Comparison of ENCODE assay signal across 26 mouse cellular contexts in the genomic region with DNA sequence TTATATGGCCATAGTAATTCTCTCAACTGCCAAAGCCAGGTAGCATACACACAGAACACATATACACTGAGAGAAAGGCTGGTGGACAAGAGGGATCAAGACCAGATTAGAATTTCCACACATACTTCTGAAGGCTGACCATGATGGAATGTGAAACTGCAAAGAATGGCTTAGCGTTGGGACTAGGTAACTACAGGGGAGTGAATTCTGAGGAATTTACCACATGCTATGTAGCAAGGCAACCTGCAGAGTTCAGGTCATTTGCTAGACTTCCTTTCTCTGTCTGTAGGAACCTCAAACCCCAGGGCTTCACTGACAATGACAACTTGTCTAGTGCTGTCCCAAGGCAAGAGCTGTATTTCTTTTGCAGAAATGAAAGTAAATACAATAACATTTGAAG.
DNase-seq lines count a peak whose midpoint lies in the region; TF ChIP-seq lines count a peak whose summit lies in the region.
"Had no signal": no experiment of that assay in that cellular context is flagged by ENCODE, and none has a peak within 500 bp of the region (broad histone marks: within the 10 kb centered on the region; RNA-seq: fewer than 3 reads in every experiment).

No protein-coding gene starts in this region.

- no peak for TF ChIP-seq POLR2A in embryonic fibroblast, embryonic 13.5 days (IDR thresholded peaks at IDR 0.05; ENCODE audit: low read depth, low read length)

- peak; percentile 11 for DNase-seq in Muller cell, postnatal 12 days (ENCODE audit: inconsistent ontology term)
- DNase-seq in mesoderm, embryonic 11.5 days (ENCODE audit: low read depth, low spot score): peak; percentile 19
- no peak for DNase-seq in cerebellum, adult 9-10 months
- no peak for DNase-seq in frontal cortex, postnatal 36 days (ENCODE audit: low spot score in 2 of 2)
- DNase-seq in left cerebral cortex, adult 11 months (ENCODE audit: low spot score): no peak
- DNase-seq: adrenal gland, adult 2 months; adrenal gland, postnatal 14 days; cerebellum, adult 11 months; cerebellum, adult 2 months; cerebellum, postnatal 10 days; cerebellum, postnatal 36 days; embryo, embryonic 11 days; gastrocnemius, adult 2 months; gastrocnemius, postnatal 14 days; heart, adult 18-20 months; heart, postnatal 14 days; heart, postnatal 4 days had no signal

- TF ChIP-seq CTCF in embryonic fibroblast, embryonic 13.5 days (IDR thresholded peaks at IDR 0.05; ENCODE audit: borderline replicate concordance, insufficient read depth, low read length): no peak

- no peak overlapping the region for H3K4me3 ChIP-seq in embryonic fibroblast, embryonic 13.5 days (ENCODE audit: insufficient read depth, low read length)
- H3K4me3 ChIP-seq: embryonic facial prominence, embryonic 10.5 days; embryonic facial prominence, embryonic 13.5 days; forebrain, embryonic 10.5 days; forebrain, embryonic 13.5 days; gastrocnemius, adult 2 months; heart, embryonic 10.5 days; heart, embryonic 13.5 days had no signal

- H3K4me1 ChIP-seq in embryonic fibroblast, embryonic 13.5 days (ENCODE audit: control insufficient read depth, insufficient read depth, low read length): peaks cover 11% of the 10 kb centered on the region
- H3K4me1 ChIP-seq: embryonic facial prominence, embryonic 10.5 days; forebrain, embryonic 10.5 days; forebrain, embryonic 13.5 days; heart, embryonic 10.5 days; heart, embryonic 13.5 days had no signal

- peak overlapping the region; percentile 98 for H3K27ac ChIP-seq in embryonic fibroblast, embryonic 13.5 days (ENCODE audit: insufficient read depth, low read length)
- H3K27ac ChIP-seq: embryonic facial prominence, embryonic 10.5 days; embryonic facial prominence, embryonic 13.5 days; forebrain, embryonic 10.5 days; forebrain, embryonic 13.5 days; gastrocnemius, adult 2 months; heart, embryonic 10.5 days; heart, embryonic 13.5 days; hindbrain, embryonic 14.5 days; hindbrain, postnatal 0 days had no signal

Comparison
In these comparisons a context has a peak if more than half of its experiments do, and no peak if none do; other contexts are left out.
1. DNase-seq: peak in Muller cell, postnatal 12 days (single experiment) and mesoderm, embryonic 11.5 days (single experiment); none in cerebellum, adult 9-10 months (single experiment), frontal cortex, postnatal 36 days (0 of 2) and left cerebral cortex, adult 11 months (single experiment).